Mouse (Mus musculus): Measurements from ENCODE around the gene Spryd7. TPM values are rescaled to one million over a fixed set of nuclear protein-coding genes. Genes with fewer than 3 reads are reported as not detected.

The Spryd7 gene
- polyA plus RNA-seq (2014; fragmentation: Illumina TruSeq; extraction: RNeasy Lipid Tissue Mini Kit (QIAGEN cat#74804); ENCODE audit: insufficient read depth, low read depth, low replicate concordance): 24.1 TPM

GRCm38 (mm10) chr14:61556289-61557147 lies at the start of gene Spryd7:
Gene Spryd7 (minus strand): TSS chr14:61556886.

GRCm38 (mm10) chr14:61597968-61598367 lies 41.3 kb upstream of the Spryd7 start, which contains the start of gene Trim13:
Gene Trim13 (plus strand): TSS chr14:61598247.

Other genes starting within 250 kb of the Spryd7 start
- 8.6 TPM for gene Arl11, start 247.1 kb downstream of the Spryd7 start, polyA plus RNA-seq (2014; fragmentation: Illumina TruSeq; extraction: RNeasy Lipid Tissue Mini Kit (QIAGEN cat#74804); ENCODE audit: insufficient read depth, low read depth, low replicate concordance)
- 3.0 TPM for gene Ebpl, start 196.4 kb downstream of the Spryd7 start, polyA plus RNA-seq (2014; fragmentation: Illumina TruSeq; extraction: RNeasy Lipid Tissue Mini Kit (QIAGEN cat#74804); ENCODE audit: insufficient read depth, low read depth, low replicate concordance)
- 11.0 TPM for gene Kpna3, start 117.0 kb downstream of the Spryd7 start, polyA plus RNA-seq (2014; fragmentation: Illumina TruSeq; extraction: RNeasy Lipid Tissue Mini Kit (QIAGEN cat#74804); ENCODE audit: insufficient read depth, low read depth, low replicate concordance)
- gene Trim13, start 41.4 kb upstream of the Spryd7 start, polyA plus RNA-seq (2014; fragmentation: Illumina TruSeq; extraction: RNeasy Lipid Tissue Mini Kit (QIAGEN cat#74804); ENCODE audit: insufficient read depth, low read depth, low replicate concordance): 7.8 TPM
- 5.0 TPM for gene Kcnrg, start 50.6 kb upstream of the Spryd7 start, polyA plus RNA-seq (2014; fragmentation: Illumina TruSeq; extraction: RNeasy Lipid Tissue Mini Kit (QIAGEN cat#74804); ENCODE audit: insufficient read depth, low read depth, low replicate concordance)

Data from lung, adult 10 weeks (tissue).